Mouse (Mus musculus) bone marrow macrophage, adult 2 months (primary cell): Measurements from ENCODE around the gene BC049352.

Source experiments
- CTCF ChIP-seq: IDR thresholded peaks from 2 replicates; pipeline ENCODE4 v1.5.1; 2012; ENCODE audit warnings: low read depth, mild to moderate bottlenecking, low read length, moderate library complexity
- POLR2A ChIP-seq: IDR thresholded peaks from 2 replicates; pipeline ENCODE4 v1.6.1; 2012; ENCODE audit warnings: mild to moderate bottlenecking, low read depth, low read length, borderline replicate concordance

DNA sequence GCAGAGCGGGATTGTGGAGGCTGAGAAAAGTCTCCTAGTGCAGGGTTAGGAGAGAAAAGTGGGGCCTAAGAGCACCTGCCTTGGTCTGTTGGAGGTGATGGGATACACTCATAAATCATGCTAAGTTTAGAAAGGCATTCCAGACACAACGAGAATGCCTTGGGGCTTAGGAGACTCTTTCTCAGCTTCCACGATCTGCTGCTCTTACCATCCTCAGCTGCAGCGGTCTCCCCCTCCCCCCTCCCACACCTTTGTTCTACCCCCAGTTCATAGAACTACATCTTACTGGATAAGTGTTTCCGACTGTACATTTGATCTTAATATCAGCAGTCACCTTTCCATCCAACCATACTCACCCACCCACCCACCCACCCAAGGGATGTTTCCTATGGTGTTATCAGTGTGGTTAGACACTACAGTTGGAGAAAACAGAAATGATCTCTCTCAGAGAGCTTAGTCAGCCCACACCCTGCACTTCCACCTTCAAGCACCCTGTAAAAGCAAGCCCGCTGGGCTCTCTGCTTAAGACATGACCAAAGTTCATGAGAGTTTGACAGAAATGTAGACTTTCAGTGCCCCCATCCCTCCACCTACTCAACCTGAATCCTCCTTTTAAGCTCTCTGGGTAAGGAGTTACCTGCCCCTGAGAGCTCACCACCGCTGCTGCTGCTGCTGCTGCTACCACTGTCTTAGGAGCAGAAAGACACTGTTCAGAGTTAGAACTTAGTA lies 25.4 kb downstream of the BC049352 start:
- TF ChIP-seq POLR2A (no peak), CTCF (no peak)
